Mouse (Mus musculus): ENCODE measurements around the gene Ncl. TPM values are rescaled to one million over a fixed set of nuclear protein-coding genes. Genes with fewer than 3 reads are reported as not detected.

Gene Ncl
- polyA plus RNA-seq, 1 experiment from 2014 or later: 175 TPM

- no peak for DNase-seq
- H3K4me2 ChIP-seq (ENCODE audit: low read depth, low read length): no peak overlapping the region
- no peaks in the 10 kb centered on the region for H3K4me1 ChIP-seq (ENCODE audit: insufficient read depth)
- no peak for ATAC-seq
- H3K27me3 ChIP-seq (ENCODE audit: insufficient read depth, low read length): no peaks in the 10 kb centered on the region
- TF ChIP-seq EP300 (IDR thresholded peaks at IDR 0.05; ENCODE audit: low read depth) (no peak), CTCF (IDR thresholded peaks at IDR 0.05; ENCODE audit: low read depth) (no peak)
- WGBS (ENCODE audit: insufficient replicate concordance): 83% methylated on average over 8 of the region's 8 CpGs
- H3K27ac ChIP-seq (ENCODE audit: low read depth): no peak overlapping the region
- H3K36me3 ChIP-seq (replicated peaks; ENCODE audit: insufficient read depth, low read length): peaks cover 77% of the 10 kb centered on the region
- no peak overlapping the region for H3K9ac ChIP-seq (replicated peaks)
- H3K9me3 ChIP-seq (ENCODE audit: low read length): no peaks in the 10 kb centered on the region
- no peak overlapping the region for H3K4me3 ChIP-seq (ENCODE audit: low read depth, low read length)
Observed at GRCm38 (mm10) chr1:86350576-86350975, 8.6 kb downstream of the Ncl start.

GRCm38 (mm10) chr1:86349696-86350095 is 9.5 kb downstream of the Ncl start:
- no peaks in the 10 kb centered on the region; the same call in 1 of the 2 replicates for H3K4me1 ChIP-seq (ENCODE audit: insufficient read depth)
- no peak overlapping the region for H3K4me2 ChIP-seq (ENCODE audit: low read depth, low read length)
- peaks cover 69% of the 10 kb centered on the region for H3K36me3 ChIP-seq (replicated peaks; ENCODE audit: insufficient read depth, low read length)
- H3K27ac ChIP-seq (ENCODE audit: low read depth): no peak overlapping the region
- no peak for DNase-seq
- no peak for ATAC-seq
- H3K9ac ChIP-seq (replicated peaks): no peak overlapping the region
- no peak overlapping the region for H3K4me3 ChIP-seq (ENCODE audit: low read depth, low read length)
- no peaks in the 10 kb centered on the region for H3K9me3 ChIP-seq (ENCODE audit: low read length)
- no peaks in the 10 kb centered on the region for H3K27me3 ChIP-seq (ENCODE audit: insufficient read depth, low read length)
- TF ChIP-seq CTCF (IDR thresholded peaks at IDR 0.05; ENCODE audit: low read depth): no peak
- TF ChIP-seq EP300 (IDR thresholded peaks at IDR 0.05; ENCODE audit: low read depth): no peak
- WGBS (ENCODE audit: insufficient replicate concordance): 86% methylated on average over 1 of the region's 1 CpGs

GRCm38 (mm10) chr1:86349201-86349600 is 10.0 kb downstream of the Ncl start:
- peaks cover 64% of the 10 kb centered on the region for H3K36me3 ChIP-seq (replicated peaks; ENCODE audit: insufficient read depth, low read length)
- H3K4me1 ChIP-seq (ENCODE audit: insufficient read depth): no peaks in the 10 kb centered on the region; the same call in 1 of the 2 replicates
- no peak for ATAC-seq
- H3K4me2 ChIP-seq (ENCODE audit: low read depth, low read length): no peak overlapping the region
- H3K27ac ChIP-seq (ENCODE audit: low read depth): no peak overlapping the region
- no peak overlapping the region for H3K4me3 ChIP-seq (ENCODE audit: low read depth, low read length)
- no peak overlapping the region for H3K9ac ChIP-seq (replicated peaks)
- WGBS (ENCODE audit: insufficient replicate concordance): 87% methylated on average over 3 of the region's 3 CpGs
- H3K27me3 ChIP-seq (ENCODE audit: insufficient read depth, low read length): no peaks in the 10 kb centered on the region
- no peak for TF ChIP-seq EP300 (IDR thresholded peaks at IDR 0.05; ENCODE audit: low read depth)
- no peak for TF ChIP-seq CTCF (IDR thresholded peaks at IDR 0.05; ENCODE audit: low read depth)
- H3K9me3 ChIP-seq (ENCODE audit: low read length): no peaks in the 10 kb centered on the region
- no peak for DNase-seq

GRCm38 (mm10) chr1:86348801-86349200 is 10.4 kb downstream of the Ncl start:
- DNase-seq (no peak), ATAC-seq (no peak)
- Histone ChIP-seq H3K4me1 (ENCODE audit: insufficient read depth) (peaks cover 1% of the 10 kb centered on the region; the same call in 1 of the 2 replicates), H3K9ac (replicated peaks) (no peak overlapping the region), H3K27ac (ENCODE audit: low read depth) (no peak overlapping the region), H3K4me2 (ENCODE audit: low read depth, low read length) (no peak overlapping the region), H3K4me3 (ENCODE audit: low read depth, low read length) (no peak overlapping the region), H3K36me3 (replicated peaks; ENCODE audit: insufficient read depth, low read length) (peaks cover 60% of the 10 kb centered on the region), H3K9me3 (ENCODE audit: low read length) (no peaks in the 10 kb centered on the region), H3K27me3 (ENCODE audit: insufficient read depth, low read length) (no peaks in the 10 kb centered on the region)
- WGBS (ENCODE audit: insufficient replicate concordance): 81% methylated on average over 4 of the region's 4 CpGs
- 0 out of 2 replicates have a peak, but pooled peaks have one; percentile 24 for TF ChIP-seq CTCF (IDR thresholded peaks at IDR 0.05; ENCODE audit: low read depth)
- no peak for TF ChIP-seq EP300 (IDR thresholded peaks at IDR 0.05; ENCODE audit: low read depth)

DNA sequence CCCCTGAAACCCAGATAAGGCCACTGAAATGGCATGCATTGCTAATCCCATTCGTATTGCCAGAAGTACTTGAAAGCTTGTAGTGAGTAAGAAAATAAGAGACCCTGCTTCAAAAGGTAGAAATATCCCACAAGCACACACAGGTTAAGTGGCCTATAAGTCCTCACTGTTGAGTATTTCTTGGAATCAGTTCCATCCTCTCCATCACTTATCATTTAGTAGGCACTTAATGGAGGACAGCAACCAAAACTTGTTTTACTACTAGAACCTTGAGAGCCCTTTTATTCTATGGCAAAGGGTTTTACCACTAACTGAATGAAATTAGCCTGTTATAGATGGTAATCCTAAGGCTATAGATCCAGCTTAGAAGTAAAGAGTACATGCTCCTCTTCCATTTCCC is 11.1 kb downstream of the Ncl start:
- 81% methylated on average over 1 of the region's 1 CpGs for WGBS (ENCODE audit: insufficient replicate concordance)
- Histone ChIP-seq H3K4me3 (ENCODE audit: low read depth, low read length) (no peak overlapping the region), H3K27ac (ENCODE audit: low read depth) (no peak overlapping the region), H3K36me3 (replicated peaks; ENCODE audit: insufficient read depth, low read length) (peaks cover 53% of the 10 kb centered on the region), H3K9me3 (ENCODE audit: low read length) (no peaks in the 10 kb centered on the region), H3K9ac (replicated peaks) (no peak overlapping the region), H3K4me1 (ENCODE audit: insufficient read depth) (peaks cover 4% of the 10 kb centered on the region; the same call in 1 of the 2 replicates), H3K4me2 (ENCODE audit: low read depth, low read length) (no peak overlapping the region), H3K27me3 (ENCODE audit: insufficient read depth, low read length) (no peaks in the 10 kb centered on the region)
- DNase-seq (no peak), ATAC-seq (no peak)
- no peak for TF ChIP-seq EP300 (IDR thresholded peaks at IDR 0.05; ENCODE audit: low read depth)
- no peak for TF ChIP-seq CTCF (IDR thresholded peaks at IDR 0.05; ENCODE audit: low read depth)

- no peak for ATAC-seq
- H3K9me3 ChIP-seq (ENCODE audit: low read length): no peaks in the 10 kb centered on the region
- peaks cover 50% of the 10 kb centered on the region for H3K36me3 ChIP-seq (replicated peaks; ENCODE audit: insufficient read depth, low read length)
- DNase-seq: no peak
- TF ChIP-seq CTCF (IDR thresholded peaks at IDR 0.05; ENCODE audit: low read depth) (no peak), EP300 (IDR thresholded peaks at IDR 0.05; ENCODE audit: low read depth) (no peak)
- whole genome bisulfite sequencing (ENCODE audit: insufficient replicate concordance): 77% methylated on average over 1 of the region's 1 CpGs
- no peak overlapping the region for H3K4me3 ChIP-seq (ENCODE audit: low read depth, low read length)
- no peak overlapping the region for H3K27ac ChIP-seq (ENCODE audit: low read depth)
- peaks cover 4% of the 10 kb centered on the region; the same call in 1 of the 2 replicates for H3K4me1 ChIP-seq (ENCODE audit: insufficient read depth)
- no peak overlapping the region for H3K4me2 ChIP-seq (ENCODE audit: low read depth, low read length)
- H3K27me3 ChIP-seq (ENCODE audit: insufficient read depth, low read length): no peaks in the 10 kb centered on the region
- no peak overlapping the region for H3K9ac ChIP-seq (replicated peaks)
Observed at GRCm38 (mm10) chr1:86347716-86348045, 11.5 kb downstream of the Ncl start.

All from liver, postnatal 0 days (tissue).